Mouse (Mus musculus) testis, adult 2 months (tissue): ENCODE measurements around the gene Atxn3. TPM values are rescaled to one million over a fixed set of nuclear protein-coding genes. Genes with fewer than 3 reads are reported as not detected.

Source experiments
- H3K27ac ChIP-seq: fragments of 200-500 bp; 2 replicates; pipeline ENCODE4 v1.5.1; 2012; ENCODE audit warnings: low read depth, low read length; ENCODE audit not compliant: control insufficient read depth, insufficient read depth
- H3K27me3 ChIP-seq: fragments of 200-500 bp; 2 replicates; pipeline ENCODE4 v1.6.1; 2012; ENCODE audit warnings: mild to moderate bottlenecking, low read length, moderate library complexity; ENCODE audit not compliant: control insufficient read depth, insufficient read depth
- H3K36me3 ChIP-seq: fragments of 200-500 bp; 2 replicates; pipeline ENCODE4 v1.6.1; 2012; ENCODE audit warnings: mild to moderate bottlenecking, low read length; ENCODE audit not compliant: control insufficient read depth, insufficient read depth
- H3K4me1 ChIP-seq: fragments of 200-500 bp; 2 replicates; pipeline ENCODE4 v1.6.1; 2012; ENCODE audit warnings: low read length; ENCODE audit not compliant: control insufficient read depth, insufficient read depth
- H3K4me3 ChIP-seq: fragments of 200-500 bp; 2 replicates; pipeline ENCODE4 v1.5.1; 2012; ENCODE audit warnings: low read depth, mild to moderate bottlenecking, low read length, moderate library complexity, mixed read lengths; ENCODE audit not compliant: control insufficient read depth
- CTCF ChIP-seq: fragments of 200-500 bp; IDR thresholded peaks from 2 replicates; pipeline ENCODE4 v1.5.1; 2012; ENCODE audit warnings: low read depth, mild to moderate bottlenecking, inconsistent platforms, low read length, moderate library complexity; ENCODE audit not compliant: control insufficient read depth, insufficient read depth, insufficient replicate concordance
- POLR2A ChIP-seq: fragments of 200-500 bp; IDR thresholded peaks from 2 replicates; pipeline ENCODE4 v1.6.1; 2012; ENCODE audit warnings: low read depth, mild to moderate bottlenecking, inconsistent platforms, low read length, moderate library complexity; ENCODE audit not compliant: control insufficient read depth
- polyA plus RNA-seq: library from polyadenylated mRNA; depleted of rRNA; stranded (reverse); fragments of >200 nt; gene quantifications from 2 replicates; pipeline ENCODE4 v1.2.3, GENCODE M21; 2012

The Atxn3 gene
- polyA plus RNA-seq, 1 experiment: 187 TPM

- H3K4me1 ChIP-seq: peaks cover 2% of the 10 kb centered on the region; the same call in 1 of the 2 replicates
- no peaks in the 10 kb centered on the region for H3K27me3 ChIP-seq
- no peak overlapping the region for H3K4me3 ChIP-seq
- no peak overlapping the region for H3K27ac ChIP-seq
- TF ChIP-seq POLR2A (no peak), CTCF (no peak)
- no peaks in the 10 kb centered on the region for H3K36me3 ChIP-seq
Measured at GRCm38 (mm10) chr12:101981559-101981958, 23.5 kb upstream of the Atxn3 start.

- TF ChIP-seq CTCF: no peak
- no peak for TF ChIP-seq POLR2A
- Histone ChIP-seq H3K4me3 (no peak overlapping the region), H3K36me3 (no peaks in the 10 kb centered on the region), H3K27ac (no peak overlapping the region), H3K27me3 (no peaks in the 10 kb centered on the region), H3K4me1 (peaks cover 2% of the 10 kb centered on the region; the same call in 1 of the 2 replicates)
Measured at GRCm38 (mm10) chr12:101980266-101980665, 22.2 kb upstream of the Atxn3 start.

GRCm38 (mm10) chr12:101979213-101979750, 21.2 kb upstream of the Atxn3 start:
- H3K27me3 ChIP-seq: no peaks in the 10 kb centered on the region
- TF ChIP-seq CTCF (no peak), POLR2A (no peak)
- no peaks in the 10 kb centered on the region for H3K36me3 ChIP-seq
- peaks cover 2% of the 10 kb centered on the region; the same call in 1 of the 2 replicates for H3K4me1 ChIP-seq
- H3K27ac ChIP-seq: no peak overlapping the region
- H3K4me3 ChIP-seq: no peak overlapping the region

GRCm38 (mm10) chr12:101978588-101978987, 20.5 kb upstream of the Atxn3 start:
- TF ChIP-seq CTCF (no peak), POLR2A (no peak)
- Histone ChIP-seq H3K27me3 (no peaks in the 10 kb centered on the region), H3K36me3 (no peaks in the 10 kb centered on the region), H3K27ac (no peak overlapping the region), H3K4me3 (no peak overlapping the region), H3K4me1 (peaks cover 2% of the 10 kb centered on the region; the same call in 1 of the 2 replicates)

GRCm38 (mm10) chr12:101978162-101978561, 20.1 kb upstream of the Atxn3 start:
- H3K4me1 ChIP-seq: peaks cover 2% of the 10 kb centered on the region
- no peaks in the 10 kb centered on the region for H3K36me3 ChIP-seq
- TF ChIP-seq POLR2A (no peak), CTCF (no peak)
- no peaks in the 10 kb centered on the region for H3K27me3 ChIP-seq
- no peak overlapping the region for H3K27ac ChIP-seq
- no peak overlapping the region for H3K4me3 ChIP-seq

GRCm38 (mm10) chr12:101977404-101977915, 19.4 kb upstream of the Atxn3 start:
- no peaks in the 10 kb centered on the region for H3K27me3 ChIP-seq
- no peak overlapping the region for H3K4me3 ChIP-seq

GRCm38 (mm10) chr12:101976651-101977403, 18.8 kb upstream of the Atxn3 start:
- peaks cover 2% of the 10 kb centered on the region for H3K4me1 ChIP-seq
- H3K36me3 ChIP-seq: peaks cover 1% of the 10 kb centered on the region; the same call in 1 of the 2 replicates
- peak overlapping the region; percentile 92 for H3K27ac ChIP-seq
- no peak for TF ChIP-seq CTCF
- peak overlapping the region; percentile 90 for H3K4me3 ChIP-seq
- H3K27me3 ChIP-seq: no peaks in the 10 kb centered on the region

More at GRCm38 (mm10) chr12:101977404-101977915, 19.4 kb upstream of the Atxn3 start:
- peaks cover 2% of the 10 kb centered on the region for H3K4me1 ChIP-seq
- no peak overlapping the region for H3K27ac ChIP-seq
- no peak for TF ChIP-seq POLR2A
- no peak for TF ChIP-seq CTCF
- H3K36me3 ChIP-seq: no peaks in the 10 kb centered on the region; the same call in 1 of the 2 replicates
